Mouse (Mus musculus): ENCODE measurements around the gene Ctf1.

DNA sequence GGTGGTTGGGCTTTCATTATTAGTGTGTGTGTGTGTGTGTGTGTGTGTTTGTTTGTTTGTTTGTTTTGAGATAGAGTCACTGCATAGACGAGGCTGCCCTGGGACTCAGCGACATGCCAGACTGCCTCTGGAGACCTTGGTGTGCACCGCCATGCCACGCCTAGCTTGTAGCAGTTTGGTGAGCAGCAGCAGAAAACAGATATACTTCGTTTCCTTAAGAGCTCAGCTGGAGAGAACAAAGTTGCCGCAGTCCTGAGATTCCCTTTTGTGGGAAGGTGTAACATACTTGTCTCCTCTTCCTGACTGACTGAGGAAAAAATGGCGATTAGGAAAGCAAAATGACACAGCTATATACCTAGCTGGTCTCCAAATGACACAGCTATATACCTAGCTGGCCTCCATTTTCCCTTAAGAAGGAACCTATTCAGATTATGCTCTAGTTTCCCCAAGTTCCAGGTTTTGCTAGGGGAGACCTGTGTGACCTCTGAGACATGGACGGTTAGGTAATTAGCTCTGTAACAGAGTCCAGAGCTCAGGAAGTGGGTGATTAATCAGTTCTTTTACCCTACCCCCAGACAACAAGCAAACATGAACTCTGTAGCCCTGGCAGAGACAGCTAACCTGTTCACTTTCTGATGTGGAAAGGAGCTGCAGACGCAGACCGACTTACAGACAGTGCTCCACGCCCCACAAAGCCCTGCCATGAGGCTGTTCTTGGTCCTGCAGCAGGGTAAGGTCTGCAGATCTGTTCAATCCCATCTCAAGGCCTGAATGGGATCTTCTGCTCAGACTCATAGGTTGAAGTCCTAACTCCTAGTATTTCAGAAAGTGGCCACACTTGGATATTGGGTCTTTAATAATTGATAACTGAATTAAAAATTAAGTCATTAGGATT lies 40.4 kb upstream of the Ctf1 start:
- TF ChIP-seq CTCF (IDR thresholded peaks at IDR 0.05; ENCODE audit: borderline replicate concordance, insufficient read depth, low read depth, low read length) (no peak), POLR2A (IDR thresholded peaks at IDR 0.05; ENCODE audit: borderline replicate concordance, insufficient read depth, low read length) (no peak)
